Mouse (Mus musculus) spleen, postnatal 36 days (tissue): ENCODE results near the gene 4930503B20Rik.

Experiments
- DNase-seq, 2 experiments: peaks; one replicate each; pipeline ENCODE4 v3.0.0; 2022; ENCODE audit warnings: low spot score in 2 of 2, mixed read lengths in 1 of 2

4930503B20Rik gene

DNA sequence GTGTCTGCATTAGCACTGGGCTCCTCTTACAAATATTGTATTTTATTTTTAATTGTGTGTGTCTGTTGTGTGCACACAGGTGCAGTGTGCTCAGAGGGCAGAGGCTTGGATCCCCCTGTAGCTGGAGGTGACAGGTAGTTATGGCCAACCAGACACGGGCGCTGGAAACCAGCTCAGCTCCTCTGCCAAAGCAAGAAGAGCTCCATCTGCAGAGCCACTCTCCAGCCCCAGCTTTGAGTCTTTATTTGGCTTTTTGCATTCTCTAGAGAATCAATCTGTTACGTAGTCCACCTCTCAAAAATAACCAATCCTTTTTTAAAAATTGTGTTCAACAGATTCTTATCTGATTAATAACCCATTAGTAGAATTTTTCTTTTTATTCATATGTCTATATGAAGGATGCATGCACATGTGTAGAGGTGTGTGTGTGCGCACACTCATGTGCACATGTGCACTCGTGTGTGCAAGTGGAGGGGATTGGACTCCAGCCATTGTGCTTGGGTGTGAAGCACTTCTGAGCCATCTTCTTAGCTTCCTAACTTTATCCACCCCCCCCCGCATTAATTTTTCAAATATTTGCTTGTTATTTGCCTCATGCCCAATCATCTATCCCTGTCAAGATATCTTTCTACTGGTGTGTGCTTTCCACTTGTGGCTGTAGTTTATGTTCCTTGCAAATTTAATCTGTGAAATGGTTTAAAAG lies 51.8 kb downstream of the 4930503B20Rik start:
- DNase-seq: no peak

DNA sequence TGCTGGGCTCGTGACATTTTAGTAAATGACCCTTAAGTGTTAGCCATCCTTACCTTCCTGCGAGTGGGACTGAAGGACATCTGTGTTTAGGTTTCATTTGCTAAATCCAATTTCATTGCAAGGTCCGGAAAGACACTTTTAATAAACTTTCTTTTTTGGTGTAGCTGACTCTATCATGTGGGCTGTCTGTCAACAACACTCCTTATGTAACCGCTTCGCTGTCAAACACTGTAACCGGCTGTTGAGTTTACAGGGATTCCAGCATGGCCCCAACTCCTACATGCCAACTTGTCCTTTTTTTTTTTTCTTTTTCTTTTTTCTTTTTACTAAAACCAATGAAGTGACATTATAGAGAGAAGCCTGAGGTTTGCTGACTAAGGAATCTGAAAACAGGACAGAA lies 52.7 kb downstream of the 4930503B20Rik start:
- no peak for DNase-seq

DNA sequence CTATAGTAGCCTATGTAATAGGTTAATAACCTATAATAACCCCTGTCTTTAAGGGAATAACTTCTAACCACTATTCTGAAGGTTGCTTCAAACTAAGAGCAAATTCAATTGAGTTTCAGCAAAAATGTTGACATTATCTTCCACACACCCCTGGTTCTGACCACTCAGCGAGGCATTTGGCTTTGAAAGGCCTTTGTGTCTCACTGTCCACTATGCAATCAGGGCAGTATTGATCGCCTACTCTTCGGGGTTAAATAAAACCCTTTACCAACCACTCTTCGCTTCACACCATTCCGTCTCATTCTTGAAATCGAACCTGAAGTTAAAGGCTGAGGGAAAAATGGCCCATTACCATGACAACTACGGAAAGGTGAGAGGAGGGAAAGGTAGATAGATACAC lies 54.3 kb downstream of the 4930503B20Rik start:
- DNase-seq: no peak

DNA sequence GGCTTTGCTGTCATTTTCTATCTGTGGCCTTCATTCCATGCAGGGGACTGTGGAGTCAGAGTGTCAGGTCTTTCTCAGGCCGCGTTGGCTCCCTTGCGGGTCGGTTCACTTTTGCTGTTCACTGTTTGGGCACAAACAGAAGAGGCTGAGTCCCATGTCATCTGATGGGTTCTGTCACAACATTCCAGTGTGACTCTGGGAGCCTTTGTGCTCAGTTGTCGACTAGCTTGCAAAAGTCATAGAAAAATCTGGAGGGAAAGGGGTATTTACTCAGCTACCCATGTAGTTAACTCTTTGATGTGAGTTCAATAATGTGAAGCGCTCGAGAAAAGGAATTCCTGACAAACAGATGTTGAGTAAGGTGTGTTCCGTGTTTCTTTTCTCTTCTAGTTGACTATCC lies 54.7 kb downstream of the 4930503B20Rik start:
- DNase-seq: no peak

DNA sequence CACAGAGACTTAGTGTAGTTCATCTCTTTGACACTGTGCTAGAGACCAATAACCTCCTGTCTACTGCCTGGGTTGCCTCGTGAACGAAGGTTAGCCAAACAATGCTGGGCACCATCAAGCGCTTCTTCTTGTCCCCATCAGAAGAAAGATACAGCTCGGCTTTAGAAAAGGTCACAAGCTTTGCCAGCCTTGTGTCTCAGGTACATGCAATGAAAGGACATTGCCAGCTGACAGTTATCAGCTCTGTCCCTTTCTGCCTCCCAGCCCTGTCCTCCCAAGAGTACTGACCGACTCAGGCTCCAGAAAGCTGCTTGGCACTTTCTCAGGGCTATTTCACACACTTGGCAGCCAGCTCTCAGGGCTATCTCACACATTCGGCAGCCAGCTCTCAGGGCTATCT lies 55.7 kb downstream of the 4930503B20Rik start:
- DNase-seq: no peak
